Mouse (Mus musculus) ES-CJ7 (cell line): ENCODE results near the gene Frmd5.
A peak's percentile ranks its signal among the peaks of the same experiment; 100 is the strongest.
"Not testable (repeated sequence)": the region's sequence is repeated elsewhere in the genome, so short reads cannot be mapped to it uniquely, and the experiment has no call there.

Source experiments
- DNase-seq: peaks from one replicate; pipeline ENCODE4 v3.0.0; 2011; ENCODE audit warnings: low read depth, low spot score

Gene Frmd5

DNA sequence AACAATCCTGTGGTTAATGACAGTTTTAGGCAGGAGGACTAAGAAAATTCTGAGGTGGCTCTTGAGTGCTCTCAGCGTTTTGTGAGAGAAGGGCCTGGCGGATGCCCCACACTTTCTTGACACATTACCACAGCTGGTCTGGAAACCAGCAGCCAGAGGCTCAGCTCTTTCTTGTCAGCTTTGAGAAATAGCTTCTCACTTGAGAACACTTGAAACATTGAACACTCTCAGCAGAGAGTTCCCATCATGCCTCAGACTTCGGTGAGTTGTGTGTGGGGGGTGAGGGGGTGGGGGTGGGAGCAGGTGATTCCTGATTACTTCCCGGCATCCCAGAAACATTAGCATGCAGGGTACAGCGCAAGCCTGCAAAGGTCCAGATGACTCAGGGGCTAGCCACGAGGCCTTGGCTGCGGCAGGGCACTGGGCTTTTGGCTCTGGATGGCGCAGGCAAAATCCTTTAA, 231.1 kb downstream of the Frmd5 start:
- DNase-seq, result peak; percentile 29

DNA sequence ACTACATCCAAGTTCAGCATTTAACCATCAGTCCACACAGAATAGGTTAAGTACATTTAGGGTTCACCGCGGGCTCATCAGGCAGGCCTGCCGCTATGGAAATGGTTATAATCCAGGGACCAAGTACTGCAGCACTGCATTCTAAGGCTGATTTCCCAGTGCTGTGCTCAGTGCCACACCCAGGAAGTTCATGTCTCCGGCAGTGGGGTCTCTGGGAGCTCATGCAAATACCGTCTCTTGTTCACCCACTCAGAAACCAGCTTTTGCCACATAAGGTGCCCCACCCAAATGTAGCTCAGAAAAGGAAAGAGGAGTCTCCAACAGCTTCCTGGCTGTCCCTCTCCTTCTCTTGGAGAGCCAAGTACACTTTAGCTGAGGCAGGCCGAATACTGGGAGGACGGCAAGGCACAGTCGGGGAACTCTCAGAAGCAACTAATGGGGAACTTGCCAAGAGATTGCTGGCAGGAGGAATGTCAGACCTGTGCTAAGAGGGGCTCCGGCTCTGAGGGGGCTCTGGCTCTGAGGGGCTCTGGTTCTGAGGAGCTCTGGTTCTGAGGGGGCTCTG, 232.7 kb downstream of the Frmd5 start:
- DNase-seq, result no peak

DNA sequence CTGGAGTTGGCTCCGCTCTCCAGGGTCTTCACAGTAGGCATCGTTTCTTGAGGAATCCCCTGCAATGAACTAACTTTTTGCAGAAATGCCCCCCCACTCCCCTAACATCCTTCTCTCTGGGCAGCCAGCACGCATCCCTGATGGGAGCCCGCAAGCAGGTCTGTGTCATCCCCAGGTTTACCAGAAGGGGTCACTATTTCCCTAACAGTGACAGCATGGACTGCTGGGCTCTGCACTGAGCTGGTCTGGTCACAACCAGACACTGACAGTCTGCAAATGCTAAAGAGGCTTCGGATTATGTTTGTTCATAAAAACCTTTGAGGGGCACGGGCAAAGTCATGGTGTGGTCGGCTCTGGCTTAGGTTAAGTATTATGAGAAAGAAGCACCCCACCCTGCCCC, 235.1 kb downstream of the Frmd5 start:
- peak; percentile 73 for DNase-seq

DNA sequence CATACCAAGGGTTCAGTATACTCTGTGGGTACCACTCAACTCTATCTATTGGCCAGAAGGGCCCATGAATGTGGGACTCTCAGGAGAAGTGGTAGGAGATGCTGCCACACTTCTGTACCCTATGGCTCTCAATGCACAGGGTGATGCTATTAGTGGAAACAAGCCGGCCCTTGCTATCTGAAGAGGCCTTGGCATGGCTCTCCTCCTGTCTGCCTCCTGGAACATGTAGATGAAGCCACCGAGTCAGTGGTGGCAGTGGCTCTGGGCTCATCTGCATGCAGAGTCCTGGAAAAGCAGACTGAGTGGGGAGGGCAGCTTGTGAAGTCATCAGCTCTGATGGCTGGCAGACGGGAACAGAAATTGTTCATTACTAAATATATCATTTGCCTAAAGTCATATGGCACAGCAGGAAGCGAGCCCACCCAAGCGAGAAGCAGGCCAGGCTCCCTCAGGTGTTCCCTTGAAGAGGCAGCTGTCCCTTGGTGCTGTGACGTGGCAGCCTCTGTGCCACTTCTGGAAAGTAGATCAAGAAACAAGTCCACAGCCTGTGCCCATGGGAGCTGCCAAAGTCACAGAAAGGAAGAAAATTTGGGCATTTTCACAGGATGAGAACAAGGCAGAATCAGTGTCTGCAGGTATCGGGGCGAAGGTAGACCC, 235.8 kb downstream of the Frmd5 start:
- no peak for DNase-seq

GRCm38 (mm10) chr2:121570049-121570448, 236.8 kb downstream of the Frmd5 start:
- no peak for DNase-seq

GRCm38 (mm10) chr2:121565911-121566310, 241.0 kb downstream of the Frmd5 start:
- DNase-seq, result no peak

- DNase-seq, result no peak
Observed at GRCm38 (mm10) chr2:121563117-121563516, 243.8 kb downstream of the Frmd5 start.

DNA sequence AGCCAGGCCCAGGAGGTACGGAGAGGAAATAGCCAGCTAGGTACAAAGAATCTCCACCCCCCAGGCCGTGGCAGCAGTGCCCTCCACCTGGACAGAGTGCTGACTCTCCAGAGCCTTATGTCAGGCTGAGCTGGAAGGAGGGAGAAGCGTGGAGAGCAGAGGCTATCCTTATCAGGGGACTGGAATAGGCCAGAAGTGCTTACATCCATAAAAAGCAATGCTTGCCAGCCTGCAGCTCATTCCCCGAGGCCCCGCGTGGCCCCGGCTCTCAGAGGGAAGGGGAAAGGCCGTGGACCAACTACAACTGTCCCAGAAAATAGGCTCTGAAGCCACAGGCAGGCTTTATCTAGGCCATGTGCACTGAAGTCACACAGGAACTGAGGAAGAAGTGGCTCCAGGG, 255.6 kb downstream of the Frmd5 start:
- DNase-seq, result no peak

GRCm38 (mm10) chr2:121549630-121550029, 257.3 kb downstream of the Frmd5 start:
- no peak for DNase-seq

DNA sequence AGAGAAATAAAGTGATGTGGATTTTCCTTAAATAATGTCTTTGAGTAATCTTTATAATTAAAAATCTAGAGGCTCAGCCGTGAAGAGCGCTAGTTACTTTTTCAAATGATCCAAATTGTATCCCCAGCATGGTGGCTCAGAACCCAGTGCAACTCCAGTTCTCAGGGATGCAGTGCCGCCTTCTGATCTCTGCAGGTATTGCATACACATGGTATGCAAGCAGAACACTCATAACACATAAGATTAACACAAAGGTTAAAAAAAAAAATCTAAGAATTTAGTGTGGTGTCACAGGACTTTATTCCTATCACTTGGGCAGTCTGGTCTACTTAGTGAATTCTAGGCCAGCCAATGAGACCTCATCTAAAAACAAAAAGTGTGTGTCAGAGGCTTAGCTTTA, 262.1 kb downstream of the Frmd5 start:
- peak; percentile 38 for DNase-seq

GRCm38 (mm10) chr2:121525056-121525455, 281.8 kb downstream of the Frmd5 start:
- DNase-seq, result no peak

DNA sequence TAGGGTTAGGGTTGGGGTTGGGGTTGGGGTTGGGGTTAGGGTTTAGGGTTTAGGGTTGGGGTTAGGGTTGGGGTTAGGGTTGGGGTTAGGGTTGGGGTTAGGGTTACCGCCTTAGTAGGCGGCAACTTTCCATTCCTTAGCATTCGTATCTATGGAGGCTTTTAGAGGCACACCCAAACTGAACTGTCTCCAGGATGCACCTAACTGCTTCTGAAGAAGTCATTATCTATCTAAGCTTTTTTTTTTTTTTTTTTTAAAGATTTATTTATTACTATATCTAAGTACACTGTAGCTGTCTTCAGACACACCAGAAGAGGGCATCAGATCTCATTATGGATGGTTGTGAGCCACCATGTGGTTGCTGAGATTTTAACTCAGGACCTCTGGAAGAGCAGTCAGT, 284.1 kb downstream of the Frmd5 start:
- not testable (repeated sequence) for DNase-seq

GRCm38 (mm10) chr2:121522006-121522405, 284.9 kb downstream of the Frmd5 start:
- DNase-seq, result peak; percentile 95

GRCm38 (mm10) chr2:121518711-121519110, 288.2 kb downstream of the Frmd5 start:
- DNase-seq, result not testable (repeated sequence)

DNA sequence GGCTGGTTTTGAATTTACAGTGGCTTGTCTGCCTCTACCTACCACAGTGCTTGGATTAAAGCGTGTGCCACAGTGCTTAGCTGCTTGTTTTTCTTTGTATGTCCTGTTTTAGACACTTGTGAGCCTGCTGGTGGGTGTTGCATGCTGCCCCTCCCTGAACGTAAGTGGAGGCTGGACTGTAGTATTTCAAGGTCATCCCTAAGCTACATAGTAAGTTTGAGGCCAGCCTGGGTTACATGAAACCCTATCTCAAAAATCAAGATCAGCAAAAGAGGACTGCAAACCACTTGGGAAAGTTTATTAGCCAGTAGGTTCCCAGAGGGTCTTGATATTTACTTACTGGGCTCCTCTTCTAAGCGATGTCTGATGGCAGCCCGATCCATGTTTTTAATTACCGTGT, 288.8 kb downstream of the Frmd5 start:
- DNase-seq, result no peak

- no peak for DNase-seq
Observed at GRCm38 (mm10) chr2:121514211-121514610, 292.7 kb downstream of the Frmd5 start.

GRCm38 (mm10) chr2:121512991-121513765, 293.7 kb downstream of the Frmd5 start:
- DNase-seq, result peak; percentile 59

- DNase-seq, result no peak
Observed at GRCm38 (mm10) chr2:121511401-121511800, 295.5 kb downstream of the Frmd5 start.

GRCm38 (mm10) chr2:121509584-121509983, 297.3 kb downstream of the Frmd5 start:
- peak; percentile 81 for DNase-seq

DNA sequence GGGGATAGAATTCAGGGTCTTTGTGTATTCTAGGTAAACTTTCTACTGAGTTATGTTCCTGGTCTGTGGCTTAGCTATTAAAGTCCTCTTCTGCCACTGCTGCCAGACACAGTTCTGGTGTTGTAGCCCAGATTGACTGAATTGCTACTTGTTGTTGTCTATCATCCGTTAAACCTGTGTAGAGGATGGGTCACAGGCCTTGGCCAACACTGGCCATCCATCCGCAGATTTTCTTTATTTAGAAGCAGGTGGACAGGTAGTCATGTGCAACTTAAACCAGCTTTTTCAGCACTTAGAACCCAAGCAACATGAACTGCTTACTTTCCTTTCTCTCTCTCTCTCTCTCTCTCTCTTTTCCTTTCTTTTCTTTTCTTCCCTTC, 298.9 kb downstream of the Frmd5 start:
- no peak for DNase-seq

DNA sequence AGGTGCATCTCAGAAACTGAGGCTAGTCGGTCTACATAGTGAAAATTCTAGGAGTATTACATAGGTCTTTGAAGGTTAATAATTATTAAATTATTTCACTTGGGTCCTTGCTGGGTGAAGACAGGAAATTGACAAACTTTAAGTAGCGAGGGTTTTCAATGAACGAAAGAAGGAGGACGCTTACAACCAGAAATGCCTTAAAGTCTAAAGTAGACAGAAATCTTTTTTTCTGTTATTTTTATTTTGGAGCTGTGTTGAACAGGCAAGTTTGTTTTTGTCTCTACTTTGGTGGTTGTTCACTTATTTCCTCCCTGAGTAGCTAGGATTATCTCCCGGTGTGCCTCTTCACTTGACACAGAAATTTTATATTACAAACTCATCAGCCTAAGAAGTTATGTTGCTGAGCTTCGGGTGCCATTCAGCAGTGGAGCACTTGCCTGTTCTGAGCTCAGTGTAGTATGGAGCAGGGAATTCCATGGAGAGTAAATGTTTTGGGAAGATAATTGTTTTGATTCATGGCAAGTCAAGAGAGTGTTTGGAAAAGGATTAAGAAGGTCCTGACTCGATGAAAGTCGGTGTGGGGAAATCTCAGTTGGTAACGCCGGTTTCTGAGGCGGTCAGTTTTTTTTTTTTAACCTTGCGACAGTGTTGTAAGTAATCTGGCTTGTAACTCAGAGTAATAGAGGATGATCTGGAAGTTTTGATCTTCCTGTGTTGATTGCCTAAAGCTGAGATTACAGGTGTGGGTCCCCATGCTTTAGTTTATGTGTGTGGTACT, 299.5 kb downstream of the Frmd5 start:
- DNase-seq, result no peak
